Mouse (Mus musculus) midbrain, embryonic 11.5 days (tissue): ENCODE results near the gene Gpr183. TPM values are rescaled to one million over a fixed set of nuclear protein-coding genes. Genes with fewer than 3 reads are reported as not detected.

Source experiments
- ATAC-seq: fragments of 200-750 bp; cut with Nextera tagmentation; 2 replicates; pipeline ENCODE4 v1.8.0; 2017; ENCODE audit warnings: moderate TSS enrichment, moderate library complexity; ENCODE audit not compliant: low FRiP score
- DNase-seq: peaks from one replicate; pipeline ENCODE4 v3.0.0; 2015; ENCODE audit warnings: low spot score; ENCODE audit errors: missing footprints
- H3K27ac ChIP-seq: fragments of 300-500 bp; sonication (generic); 2 replicates; pipeline ENCODE4 v1.5.1; 2014; ENCODE audit warnings: low read depth, low read length
- H3K27me3 ChIP-seq: fragments of 300-500 bp; sonication (generic); 2 replicates; pipeline ENCODE4 v1.6.1; 2014; ENCODE audit warnings: mild to moderate bottlenecking, low read length, moderate library complexity, mixed read lengths; ENCODE audit not compliant: control insufficient read depth, insufficient read depth
- H3K36me3 ChIP-seq: fragments of 300-500 bp; sonication (generic); 2 replicates; pipeline ENCODE4 v1.6.1; 2014; ENCODE audit warnings: mild to moderate bottlenecking, low read length, moderate library complexity, mixed read lengths; ENCODE audit not compliant: control insufficient read depth, insufficient read depth
- H3K4me1 ChIP-seq: fragments of 300-500 bp; sonication (generic); 2 replicates; pipeline ENCODE4 v1.6.1; 2014; ENCODE audit warnings: low read length; ENCODE audit not compliant: control insufficient read depth, insufficient read depth
- H3K4me2 ChIP-seq: fragments of 300-500 bp; sonication (generic); 2 replicates; pipeline ENCODE4 v1.6.1; 2014; ENCODE audit warnings: mild to moderate bottlenecking, moderate library complexity
- H3K4me3 ChIP-seq: fragments of 300-500 bp; sonication (generic); 2 replicates; pipeline ENCODE4 v1.5.1; 2014; ENCODE audit warnings: low read depth, low read length
- H3K9ac ChIP-seq: fragments of 300-500 bp; sonication (generic); 2 replicates; pipeline ENCODE4 v1.6.1; 2014; ENCODE audit warnings: low read length
- H3K9me3 ChIP-seq: fragments of 300-500 bp; sonication (generic); 2 replicates; pipeline ENCODE4 v1.6.1; 2016; ENCODE audit warnings: low read length; ENCODE audit not compliant: control insufficient read depth
- WGBS: fragments of 180-500 bp; shearing (Covaris S2); extraction: QIAGEN DNeasy Blood & Tissue Kit; methylation state at CpG from one replicate; pipeline ENCODE4 v1.1.7; 2014; 5-methylcytosine and 5-hydroxymethylcytosine counted together
- polyA plus RNA-seq: library from polyadenylated mRNA; unstranded; fragments of >200 nt; fragmentation: Nextera tagmentation; extraction: Ambion mirVana; gene quantifications from 2 replicates; pipeline ENCODE4 v1.2.1, GENCODE M21; 2014

The Gpr183 gene
- polyA plus RNA-seq, 1 experiment from 2014 or later, result 1.6 TPM

DNA sequence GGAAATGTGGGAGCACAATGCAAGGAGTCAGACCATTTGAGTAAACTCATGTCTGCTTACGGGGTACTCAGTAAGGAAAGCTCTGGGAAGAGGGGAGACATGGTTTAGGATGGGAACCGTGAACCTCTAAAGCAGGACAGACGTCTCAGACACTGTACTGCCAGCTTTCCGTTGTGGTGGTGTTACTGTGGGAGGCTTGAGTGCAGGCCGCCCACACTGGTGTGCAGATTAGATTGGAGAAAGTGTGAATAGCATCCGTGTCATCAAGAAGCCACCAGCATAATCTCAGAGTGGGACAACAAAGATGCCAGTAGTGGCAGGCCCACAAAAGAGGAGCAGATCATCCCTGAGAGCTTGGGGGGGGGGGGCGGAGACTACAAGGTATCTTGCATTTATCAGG, 37.2 kb upstream of the Gpr183 start:
- DNase-seq (peak; percentile 19), ATAC-seq (no peak)
- WGBS, result 91% methylated on average over 7 of the region's 7 CpGs
- no peak overlapping the region for H3K4me2 ChIP-seq
- H3K9ac ChIP-seq, result no peak overlapping the region
- no peaks in the 10 kb centered on the region for H3K36me3 ChIP-seq
- no peaks in the 10 kb centered on the region for H3K4me1 ChIP-seq
- no peak overlapping the region for H3K4me3 ChIP-seq
- H3K9me3 ChIP-seq, result no peaks in the 10 kb centered on the region
- H3K27ac ChIP-seq, result no peak overlapping the region
- H3K27me3 ChIP-seq, result no peaks in the 10 kb centered on the region

DNA sequence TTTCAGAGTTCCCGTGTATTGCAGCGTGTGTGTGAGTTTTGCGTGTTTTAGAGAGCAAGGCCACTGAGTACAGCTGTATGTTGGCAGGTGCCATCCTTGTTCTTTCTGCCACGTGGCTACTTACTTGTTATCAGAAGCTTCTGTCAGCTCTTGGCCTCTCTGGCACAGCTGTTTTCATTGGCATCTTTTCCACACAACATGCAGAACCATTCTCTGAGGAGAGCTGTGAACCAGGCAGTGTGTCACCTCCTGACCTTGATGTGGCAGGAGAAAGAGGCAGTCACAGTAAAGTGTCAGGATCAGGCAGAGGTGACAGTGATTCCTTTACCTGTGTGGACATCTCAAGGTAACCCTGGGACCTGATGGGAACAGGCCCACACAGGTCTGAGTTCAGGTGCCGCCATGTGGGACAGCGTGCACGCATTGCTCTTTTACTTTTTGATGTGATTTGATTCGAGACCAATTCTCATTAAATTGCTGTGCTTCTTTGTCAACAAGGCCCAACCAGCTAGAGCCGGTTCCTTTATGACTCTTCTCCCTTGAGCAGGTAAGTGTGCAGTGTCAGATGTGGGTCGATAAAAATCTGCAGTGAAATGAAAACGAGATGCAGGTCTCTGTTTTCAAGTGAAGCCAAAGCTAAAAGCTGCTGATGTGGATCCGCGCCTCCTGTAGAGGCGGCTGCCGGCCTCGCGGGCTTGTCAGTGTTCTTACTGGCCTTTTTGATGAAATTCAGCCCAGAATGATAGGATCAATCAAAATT, 35.5 kb upstream of the Gpr183 start:
- 95% methylated on average over 17 of the region's 17 CpGs for WGBS
- no peaks in the 10 kb centered on the region for H3K9me3 ChIP-seq
- no peak overlapping the region for H3K27ac ChIP-seq
- no peaks in the 10 kb centered on the region for H3K27me3 ChIP-seq
- no peak overlapping the region for H3K4me3 ChIP-seq
- ATAC-seq (no peak), DNase-seq (peak; percentile 72)
- no peaks in the 10 kb centered on the region for H3K36me3 ChIP-seq
- no peak overlapping the region for H3K4me2 ChIP-seq
- H3K4me1 ChIP-seq, result no peaks in the 10 kb centered on the region
- no peak overlapping the region for H3K9ac ChIP-seq

- Histone ChIP-seq H3K4me2 (no peak overlapping the region), H3K9me3 (no peaks in the 10 kb centered on the region), H3K4me1 (no peaks in the 10 kb centered on the region), H3K4me3 (no peak overlapping the region), H3K27me3 (no peaks in the 10 kb centered on the region), H3K36me3 (peaks cover under 1% of the 10 kb centered on the region; the same call in 1 of the 2 replicates), H3K9ac (no peak overlapping the region), H3K27ac (no peak overlapping the region)
- no peak for DNase-seq
- WGBS, result 92% methylated on average over 8 of the region's 8 CpGs
- no peak for ATAC-seq
Observed at GRCm38 (mm10) chr14:121999455-121999854, 34.5 kb upstream of the Gpr183 start.

- 94% methylated on average over 8 of the region's 8 CpGs for WGBS
- DNase-seq, result peak; percentile 2
- H3K36me3 ChIP-seq, result peaks cover 5% of the 10 kb centered on the region; the same call in 1 of the 2 replicates
Observed at GRCm38 (mm10) chr14:121996786-121997185, 31.8 kb upstream of the Gpr183 start.

DNA sequence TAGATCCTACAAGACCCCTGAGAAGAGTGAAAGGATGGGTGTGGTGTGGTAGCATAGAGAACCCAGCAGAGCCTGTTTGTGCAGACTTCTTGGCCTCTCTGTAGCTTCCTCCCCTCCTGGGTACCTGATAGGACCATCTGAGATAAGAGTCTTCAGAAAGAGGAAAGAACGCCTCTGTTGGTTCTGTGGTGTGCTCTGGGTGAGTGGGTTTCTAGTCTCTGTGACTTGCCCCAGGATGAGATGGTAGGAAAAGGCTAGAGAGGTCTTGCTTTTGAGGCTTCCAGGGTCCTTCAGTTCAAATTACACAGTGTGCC, 30.5 kb upstream of the Gpr183 start:
- H3K27me3 ChIP-seq, result no peaks in the 10 kb centered on the region
- no peaks in the 10 kb centered on the region for H3K4me1 ChIP-seq
- WGBS, result 83% methylated on average over 1 of the region's 1 CpGs
- no peaks in the 10 kb centered on the region for H3K9me3 ChIP-seq
- H3K4me3 ChIP-seq, result no peak overlapping the region
- no peak overlapping the region for H3K9ac ChIP-seq
- no peak overlapping the region for H3K4me2 ChIP-seq
- no peak for ATAC-seq
- H3K27ac ChIP-seq, result no peak overlapping the region
- peaks cover 5% of the 10 kb centered on the region; the same call in 1 of the 2 replicates for H3K36me3 ChIP-seq
- DNase-seq, result no peak

More at GRCm38 (mm10) chr14:121996786-121997185, 31.8 kb upstream of the Gpr183 start:
- Histone ChIP-seq H3K27ac (no peak overlapping the region), H3K27me3 (no peaks in the 10 kb centered on the region), H3K4me3 (no peak overlapping the region), H3K4me2 (no peak overlapping the region), H3K9me3 (no peaks in the 10 kb centered on the region), H3K4me1 (no peaks in the 10 kb centered on the region), H3K9ac (no peak overlapping the region)
- ATAC-seq, result no peak

DNA sequence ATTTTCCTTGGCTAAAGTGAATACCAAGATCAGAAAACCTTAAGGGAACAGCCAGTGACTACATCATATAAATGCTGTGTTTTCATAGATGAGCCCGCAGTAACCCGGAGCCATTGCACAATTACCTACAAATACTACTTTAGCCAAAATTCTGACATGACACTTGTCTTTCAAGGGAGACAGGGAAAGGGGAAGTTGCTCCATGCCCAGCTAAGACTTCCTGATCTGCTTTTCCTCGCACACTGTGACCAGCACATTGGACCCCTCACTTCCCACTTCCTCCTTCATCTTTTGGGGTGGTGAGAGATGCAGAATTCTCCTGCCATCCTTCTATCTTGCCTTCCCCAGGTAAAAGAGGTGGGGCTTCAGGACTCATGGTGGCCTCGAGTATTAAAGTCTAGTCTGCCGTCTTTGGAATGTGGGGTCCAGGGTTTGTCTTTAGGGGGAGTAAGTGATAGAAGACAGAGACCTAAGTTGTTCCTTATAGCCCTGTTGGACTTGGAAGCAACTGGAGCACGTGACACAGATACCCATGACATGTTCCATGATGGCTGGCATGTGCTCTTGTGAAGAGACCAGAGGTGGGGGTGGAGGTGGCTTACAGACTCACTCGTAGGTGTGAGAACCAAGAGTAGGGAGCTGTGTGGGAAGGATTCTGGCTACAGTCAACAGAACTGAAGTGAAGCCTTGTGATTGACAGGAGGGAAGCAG, 30.0 kb upstream of the Gpr183 start:
- H3K36me3 ChIP-seq, result peaks cover 5% of the 10 kb centered on the region; the same call in 1 of the 2 replicates
- no peak for ATAC-seq
- H3K4me2 ChIP-seq, result no peak overlapping the region
- H3K27me3 ChIP-seq, result no peaks in the 10 kb centered on the region
- H3K4me1 ChIP-seq, result no peaks in the 10 kb centered on the region
- no peak overlapping the region for H3K9ac ChIP-seq
- no peaks in the 10 kb centered on the region for H3K9me3 ChIP-seq
- peak; percentile 2 for DNase-seq
- H3K4me3 ChIP-seq, result no peak overlapping the region
- 95% methylated on average over 7 of the region's 7 CpGs for WGBS
- H3K27ac ChIP-seq, result no peak overlapping the region

- Histone ChIP-seq H3K36me3 (peaks cover 5% of the 10 kb centered on the region; the same call in 1 of the 2 replicates), H3K27me3 (no peaks in the 10 kb centered on the region), H3K4me1 (no peaks in the 10 kb centered on the region), H3K9ac (no peak overlapping the region), H3K4me2 (no peak overlapping the region), H3K4me3 (no peak overlapping the region), H3K27ac (no peak overlapping the region), H3K9me3 (no peaks in the 10 kb centered on the region)
- 95% methylated on average over 17 of the region's 17 CpGs for WGBS
- no peak for ATAC-seq
- peak; percentile 8 for DNase-seq
Observed at GRCm38 (mm10) chr14:121994171-121994700, 29.2 kb upstream of the Gpr183 start.

DNA sequence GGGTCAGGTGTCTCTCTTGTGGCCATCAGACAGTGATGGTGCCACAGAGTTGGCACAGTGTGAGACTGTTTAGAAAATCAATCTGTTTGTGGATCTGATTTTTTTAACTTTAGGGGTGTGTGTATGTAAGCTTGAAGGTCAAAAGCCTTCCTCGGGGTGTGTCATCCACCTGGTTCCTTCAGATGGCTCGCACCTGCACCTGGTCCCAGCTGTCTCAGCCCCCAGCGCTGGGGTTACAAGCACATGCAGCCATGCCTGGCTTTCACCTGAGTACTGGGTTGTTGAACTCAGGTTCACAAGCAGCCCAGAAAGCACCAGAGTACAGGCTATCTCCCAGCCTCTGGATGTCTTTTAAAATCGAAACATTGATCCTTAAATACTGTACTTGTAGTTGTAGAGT, 28.6 kb upstream of the Gpr183 start:
- no peak overlapping the region for H3K27ac ChIP-seq
- H3K4me3 ChIP-seq, result no peak overlapping the region
- H3K4me1 ChIP-seq, result no peaks in the 10 kb centered on the region
- H3K4me2 ChIP-seq, result no peak overlapping the region
- no peaks in the 10 kb centered on the region for H3K9me3 ChIP-seq
- 95% methylated on average over 4 of the region's 4 CpGs for WGBS
- no peak for ATAC-seq
- peaks cover 5% of the 10 kb centered on the region; the same call in 1 of the 2 replicates for H3K36me3 ChIP-seq
- no peak overlapping the region for H3K9ac ChIP-seq
- no peaks in the 10 kb centered on the region for H3K27me3 ChIP-seq
- DNase-seq, result no peak
